Mouse (Mus musculus) E14TG2a.4 (cell line): ENCODE data around the gene Slc16a2.

Source experiments
- CTCF ChIP-seq: conservative IDR thresholded peaks from 2 replicates; pipeline ENCODE4 v1.5.1; 2014; ENCODE audit warnings: low read length
- NANOG ChIP-seq: IDR thresholded peaks from 2 replicates; pipeline ENCODE4 v1.6.1; 2014; ENCODE audit warnings: borderline replicate concordance, low read length, mixed read lengths
- POU5F1 ChIP-seq: IDR thresholded peaks from 2 replicates; pipeline ENCODE4 v1.6.1; 2014; ENCODE audit warnings: low read length, borderline replicate concordance

DNA sequence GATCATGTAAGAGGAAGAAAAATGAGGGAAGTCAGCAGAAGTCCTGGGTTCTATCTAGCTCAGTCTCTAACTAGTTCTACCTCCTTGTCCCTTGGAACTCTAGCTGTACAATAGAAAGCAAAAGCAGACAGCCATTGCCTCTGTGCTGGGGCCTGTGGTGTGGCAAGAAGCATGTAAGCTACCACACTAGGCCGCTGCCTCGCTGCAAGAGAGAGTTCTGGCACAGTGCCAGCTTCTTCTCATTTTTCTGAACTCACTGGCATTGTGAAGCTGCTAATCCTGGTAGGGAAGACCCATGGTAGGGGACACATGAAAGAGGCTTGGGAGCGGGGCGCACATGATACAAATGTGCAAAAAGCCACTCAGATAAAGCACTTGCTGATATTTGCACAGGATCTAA is 117.8 kb downstream of the Slc16a2 start:
- TF ChIP-seq CTCF (no peak), POU5F1 (no peak), NANOG (no peak)
